Mouse (Mus musculus) liver, adult 2 months (tissue): ENCODE measurements at regions not wholly inside any gene's neighbourhood (a gene's known extent, or its start where the extent isn't known, plus 50 kb on each side); places are given as distances from the start of the nearest gene placed in this dataset.

ENCODE experiments used
- CTCF ChIP-seq: fragments of 200-500 bp; IDR thresholded peaks from 2 replicates; pipeline ENCODE4 v1.5.1; 2011; ENCODE audit warnings: low read depth, low read length, control low read depth
- POLR2A ChIP-seq: fragments of 200-500 bp; IDR thresholded peaks from 2 replicates; pipeline ENCODE4 v1.6.1; 2011; ENCODE audit warnings: low read length, control low read depth; ENCODE audit not compliant: insufficient read depth; ENCODE audit errors: extremely low read depth

GRCm38 (mm10) chr3:116197966-116198365, 55.3 kb downstream of the Gpr88 start:
- TF ChIP-seq CTCF (no peak), POLR2A (no peak)
